Mouse (Mus musculus): ENCODE data around the gene Spen.

DNA sequence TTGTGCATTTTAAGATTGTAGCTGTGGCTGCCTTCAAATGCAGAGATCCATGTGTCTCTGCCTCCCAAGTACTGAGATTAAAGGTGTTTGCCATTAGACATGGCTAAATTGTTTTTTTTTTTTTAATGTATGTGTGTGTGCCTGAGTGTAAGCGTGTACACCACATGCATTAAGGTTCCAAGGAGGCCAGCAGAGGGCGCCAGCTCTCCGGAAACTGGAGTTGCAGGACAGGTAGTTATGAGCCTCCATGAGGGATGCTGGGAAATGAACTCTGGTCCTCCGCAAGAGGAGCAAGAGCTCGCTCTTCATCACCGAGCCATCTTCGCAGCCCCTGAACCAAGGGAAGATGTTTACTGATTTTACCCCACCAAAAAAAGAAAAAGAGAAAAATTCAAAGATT lies 38.5 kb upstream of the Spen start:
- TF ChIP-seq MYOD1 (IDR thresholded peaks at IDR 0.05; ENCODE audit: control insufficient read depth in 1 of 3, insufficient read length in 2 of 3, low read depth in 2 of 3): no peak
- no peak for TF ChIP-seq POLR2AphosphoS2 (IDR thresholded peaks at IDR 0.05; ENCODE audit: insufficient read length, low read depth)

Measured in myocyte (in vitro differentiated cells).